Comparison of ENCODE assay signal across 8 mouse cellular contexts in genomic region chr12:40133573-40134271, GRCm38 (mm10). TPM values are rescaled to one million over a fixed set of nuclear protein-coding genes. Genes with fewer than 3 reads are reported as not detected.
DNase-seq lines count a peak whose midpoint lies in the region; ATAC-seq and TF ChIP-seq lines count a peak whose summit lies in the region.

Gene Scin, minus strand, starts transcription at chr12:40134228.

- no peak within 1 kb of the TSS for H3K27ac ChIP-seq in gastrocnemius, adult 2 months
- no peak within 1 kb of the TSS for H3K27ac ChIP-seq in forebrain, postnatal 0 days (ENCODE audit: low read depth, low read length)

- peaks cover 14% of the 10 kb centered on the region for H3K27me3 ChIP-seq in forebrain, postnatal 0 days (ENCODE audit: insufficient read depth, low read length)

- TF ChIP-seq CTCF in gastrocnemius, adult 2 months (IDR thresholded peaks at IDR 0.05), result no peak
- TF ChIP-seq CTCF in forebrain, postnatal 0 days (IDR thresholded peaks at IDR 0.05; ENCODE audit: low read depth), result no peak
- no peak for TF ChIP-seq CTCF in lung, adult 2 months (IDR thresholded peaks at IDR 0.05; ENCODE audit: insufficient read depth, low read length)

- H3K9me3 ChIP-seq in forebrain, postnatal 0 days (ENCODE audit: low read length), result no peaks in the 10 kb centered on the region

- peaks cover 7% of the 10 kb centered on the region; the same call in 1 of the 2 replicates for H3K4me1 ChIP-seq in forebrain, postnatal 0 days (ENCODE audit: insufficient read depth)
- peaks cover 3% of the 10 kb centered on the region for H3K4me1 ChIP-seq in lung, adult 2 months (ENCODE audit: control insufficient read depth, insufficient read depth, low read length)

- peak within 1 kb of the TSS; percentile 84 for H3K4me2 ChIP-seq in forebrain, postnatal 0 days (ENCODE audit: low read depth)

- 0 out of 2 replicates have a peak within 1 kb of the TSS, but pooled peaks have one; percentile 28 for H3K9ac ChIP-seq in forebrain, postnatal 0 days

- no peak for TF ChIP-seq POLR2A in lung, adult 2 months (IDR thresholded peaks at IDR 0.05; ENCODE audit: borderline replicate concordance, extremely low read depth, low read depth, low read length)

- H3K36me3 ChIP-seq in forebrain, postnatal 0 days (ENCODE audit: insufficient read depth), result no peaks in the 10 kb centered on the region

- peak; percentile 38 for DNase-seq in gastrocnemius, adult 2 months
- no peak for DNase-seq in gastrocnemius, adult 8-10 months (ENCODE audit: low spot score in 2 of 2)
- peak; percentile 29 for DNase-seq in adrenal gland, adult 2 months
- peak; percentile 25 for DNase-seq in forebrain, postnatal 0 days
- DNase-seq in kidney, adult 11 months, result peak; percentile 57
- peak; percentile 12 for DNase-seq in lung, adult 2 months
- DNase-seq in retina, embryonic 14.5 days (ENCODE audit: low spot score), result peak; percentile 50
- DNase-seq in right cerebral cortex, postnatal 14 days, result no peak

- H3K4me3 ChIP-seq in gastrocnemius, adult 2 months, result peak within 1 kb of the TSS; percentile 67
- peak within 1 kb of the TSS; percentile 39 for H3K4me3 ChIP-seq in forebrain, postnatal 0 days (ENCODE audit: low read depth, low read length)
- peak within 1 kb of the TSS; percentile 28 for H3K4me3 ChIP-seq in lung, adult 2 months (replicated peaks; ENCODE audit: extremely low read depth, low read depth, low read length)

- peak; percentile 20; the same call in 1 of the 2 replicates for ATAC-seq in forebrain, postnatal 0 days

- 1% methylated on average over 39 of the region's 39 CpGs for WGBS in forebrain, postnatal 0 days
- 2% methylated on average over 39 of the region's 39 CpGs for WGBS in lung, adult 2 months

- intact Hi-C loops in gastrocnemius, adult 2 months (cut with DNase I), result no loop called here

RNA-seq across cellular contexts. Expression of gene Scin, which starts in this region (rescaled TPM):
- total RNA-seq in gastrocnemius, adult 2 months (2021), result 1 to 10 TPM in 1 of 2 experiments, under 1 TPM in 1; 0.92 to 1.0 TPM
- total RNA-seq in gastrocnemius, adult 8-10 months (2022), result 1 to 10 TPM in 3 of 4 experiments, under 1 TPM in 1; 0.89 to 1.5 (median 1.2) TPM
- total RNA-seq in adrenal gland, adult 2 months (2021), result 1 to 10 TPM; 1.0 to 1.6 TPM
- 0.49 and 0.59 TPM in 2 replicates for polyA plus RNA-seq in adrenal gland, adult 2 months (2012; rRNA removed)
- 0.71 TPM in 1 of 2 replicates, not detected in the other for total RNA-seq in forebrain, postnatal 0 days (2014; rRNA removed)
- polyA plus RNA-seq in forebrain, postnatal 0 days (2015; fragmentation: Nextera tagmentation; extraction: Ambion mirVana), result 0.06 and 0.08 TPM in 2 replicates
- 0.62 and 0.94 TPM in 2 replicates for polyA plus RNA-seq in lung, adult 2 months (2012; rRNA removed)

Comparison
In these comparisons a context has a peak if more than half of its experiments do, and no peak if none do; other contexts are left out.
1. DNase-seq: peak in gastrocnemius, adult 2 months (single experiment), adrenal gland, adult 2 months (single experiment), kidney, adult 11 months (single experiment) and retina, embryonic 14.5 days (single experiment); none in gastrocnemius, adult 8-10 months (0 of 2) and right cerebral cortex, postnatal 14 days (single experiment).
2. Peak in DNase-seq, ATAC-seq, H3K4me3 ChIP-seq, H3K9ac ChIP-seq and H3K4me2 ChIP-seq in forebrain, postnatal 0 days; RNA of the gene not detected or under 1 TPM.
3. Peak in DNase-seq and H3K4me3 ChIP-seq in lung, adult 2 months; RNA of the gene not detected or under 1 TPM.
4. Peak in every context shown above with its lines, with median percentiles within 50 percentile points of each other: H3K4me3 ChIP-seq.